Mouse (Mus musculus): ENCODE data around the gene Gps1. TPM values are rescaled to one million over a fixed set of nuclear protein-coding genes. Genes with fewer than 3 reads are reported as not detected.

The Gps1 gene
- polyA plus RNA-seq, 2 experiments, result 65.2 to 76.5 TPM

DNA sequence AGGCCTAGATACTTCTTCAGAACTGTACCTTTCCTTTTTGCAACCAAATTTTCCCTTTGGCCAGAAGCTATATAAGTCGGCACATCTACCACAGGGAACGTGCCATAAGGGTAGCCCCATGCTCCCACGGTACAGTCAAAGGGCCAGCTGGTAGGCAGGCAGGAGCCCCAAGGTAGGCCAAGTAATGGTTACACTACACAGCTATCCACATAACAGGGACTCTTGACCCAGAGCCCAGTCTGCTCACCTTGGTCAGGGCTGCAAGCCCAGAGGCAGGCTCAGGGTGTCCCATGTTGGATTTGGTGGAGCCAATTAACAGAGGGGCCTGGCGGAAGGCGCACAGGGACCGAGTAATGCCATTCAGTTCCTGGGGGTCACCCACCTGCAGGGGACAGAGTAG, 35.5 kb downstream of the Gps1 start:
- TF ChIP-seq EP300 (IDR thresholded peaks at IDR 0.05; ENCODE audit: low read depth) (no peak), CTCF (IDR thresholded peaks at IDR 0.05; ENCODE audit: low read depth) (no peak)
- WGBS (ENCODE audit: insufficient replicate concordance), result 86% methylated on average over 6 of the region's 6 CpGs
- peaks cover 2 to 8% of the 10 kb centered on the region in 2 experiments; a peak in 3 of 4 replicates for H3K4me1 ChIP-seq (replicated peaks; ENCODE audit: control insufficient read depth in 2 of 2, insufficient read depth in 2 of 2, low read length in 1 of 2)
- DNase-seq (ENCODE audit: low read depth in 3 of 3, low spot score in 3 of 3) (no peak), ATAC-seq (ENCODE audit: insufficient read depth) (no peak)
- H3K9me3 ChIP-seq (ENCODE audit: control insufficient read depth, low read length), result no peaks in the 10 kb centered on the region
- no peak overlapping the region for H3K9ac ChIP-seq (replicated peaks)
- no peaks in the 10 kb centered on the region for H3K27me3 ChIP-seq (ENCODE audit: control insufficient read depth, insufficient read depth, low read length)
- H3K4me2 ChIP-seq (ENCODE audit: low read depth), result no peak overlapping the region
- peaks cover 43% of the 10 kb centered on the region for H3K36me3 ChIP-seq (replicated peaks; ENCODE audit: control insufficient read depth, insufficient read depth, low read depth)
- no peak overlapping the region for H3K27ac ChIP-seq
- H3K4me3 ChIP-seq (ENCODE audit: insufficient read depth in 1 of 2, low read depth in 2 of 2, low read length in 2 of 2), result no peak overlapping the region

DNA sequence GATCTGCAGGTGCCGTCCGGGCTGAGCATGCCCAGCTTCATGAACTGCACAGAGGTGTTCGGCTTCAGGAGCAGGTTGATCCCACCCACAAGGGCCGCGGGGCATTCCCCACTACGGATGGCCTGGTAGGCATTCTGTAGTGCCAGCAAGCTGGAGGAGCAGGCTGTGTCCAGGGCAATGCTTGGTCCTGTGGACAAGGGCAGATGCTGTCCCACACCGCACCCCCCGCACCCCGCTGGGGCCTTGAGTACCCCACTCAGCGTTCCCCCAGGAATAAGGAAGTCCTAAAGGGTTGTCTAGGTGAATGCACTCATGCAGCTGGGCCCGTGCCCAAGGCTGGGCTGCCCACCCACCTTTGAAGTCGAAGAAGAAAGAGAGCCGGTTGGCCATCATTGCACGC, 36.5 kb downstream of the Gps1 start:
- no peak for ATAC-seq (ENCODE audit: insufficient read depth)
- Histone ChIP-seq H3K4me3 (ENCODE audit: insufficient read depth in 1 of 2, low read depth in 2 of 2, low read length in 2 of 2) (no peak overlapping the region), H3K27ac (no peak overlapping the region), H3K27me3 (ENCODE audit: control insufficient read depth, insufficient read depth, low read length) (no peaks in the 10 kb centered on the region), H3K9me3 (ENCODE audit: control insufficient read depth, low read length) (no peaks in the 10 kb centered on the region), H3K4me1 (replicated peaks; ENCODE audit: control insufficient read depth in 2 of 2, insufficient read depth in 2 of 2, low read length in 1 of 2) (peaks cover 8 to 12% of the 10 kb centered on the region in 2 experiments; a peak in 3 of 4 replicates), H3K9ac (replicated peaks) (no peak overlapping the region), H3K4me2 (ENCODE audit: low read depth) (no peak overlapping the region), H3K36me3 (replicated peaks; ENCODE audit: control insufficient read depth, insufficient read depth, low read depth) (peaks cover 35% of the 10 kb centered on the region)
- WGBS (ENCODE audit: insufficient replicate concordance), result 85% methylated on average over 14 of the region's 14 CpGs
- no peak for TF ChIP-seq EP300 (IDR thresholded peaks at IDR 0.05; ENCODE audit: low read depth)
- no peak for TF ChIP-seq CTCF (IDR thresholded peaks at IDR 0.05; ENCODE audit: low read depth)
- DNase-seq (ENCODE audit: low read depth in 3 of 3, low spot score in 3 of 3), result no peak

DNA sequence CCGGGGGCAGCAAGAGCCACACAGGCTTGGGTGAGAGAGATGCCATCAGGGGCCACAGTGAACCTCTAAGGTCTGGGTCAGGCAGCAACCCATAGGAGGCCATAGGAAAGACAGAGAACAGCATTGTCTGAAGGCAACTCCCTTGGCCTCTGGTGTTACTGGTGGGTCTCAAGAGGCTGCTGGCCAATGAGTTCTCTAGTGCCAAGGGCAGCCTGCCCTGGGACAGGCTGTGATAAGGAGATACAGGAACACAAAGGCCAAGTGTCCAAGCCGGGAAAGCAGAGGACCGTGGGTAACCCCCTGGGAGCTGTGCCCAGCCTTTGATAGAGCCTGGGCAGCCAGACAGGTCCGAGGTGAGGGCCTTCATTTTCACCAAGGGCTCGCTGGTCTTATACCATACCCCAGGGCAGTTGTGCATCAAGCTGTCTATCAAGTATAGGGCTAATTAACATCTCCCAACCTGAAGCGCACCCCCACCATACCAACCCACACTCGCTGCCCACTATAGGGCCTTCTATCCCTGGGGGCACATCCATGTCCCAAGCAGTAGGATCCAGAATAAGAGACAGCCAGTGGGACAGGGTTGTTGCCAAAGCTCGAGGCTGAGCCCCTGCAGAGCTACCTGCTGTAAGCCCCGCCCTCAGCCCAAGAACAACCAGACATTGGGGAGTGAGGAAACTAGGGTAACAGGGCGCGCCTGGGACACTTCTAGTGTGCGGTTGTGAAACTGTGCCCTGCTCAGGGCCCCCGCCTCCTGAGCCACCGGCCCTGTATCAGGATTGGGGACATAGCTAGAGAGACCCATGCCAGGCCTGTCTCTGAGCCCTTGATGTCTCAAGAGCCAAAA, 37.2 kb downstream of the Gps1 start:
- no peaks in the 10 kb centered on the region for H3K9me3 ChIP-seq (ENCODE audit: control insufficient read depth, low read length)
- TF ChIP-seq CTCF (IDR thresholded peaks at IDR 0.05; ENCODE audit: low read depth) (no peak), EP300 (IDR thresholded peaks at IDR 0.05; ENCODE audit: low read depth) (no peak)
- H3K4me3 ChIP-seq (ENCODE audit: insufficient read depth in 1 of 2, low read depth in 2 of 2, low read length in 2 of 2), result peak overlapping the region in 1 of 2 experiments; percentile 78; a peak in 1 of 4 replicates
- H3K27ac ChIP-seq, result no peak overlapping the region
- ATAC-seq (ENCODE audit: insufficient read depth) (no peak), DNase-seq (ENCODE audit: low read depth in 3 of 3, low spot score in 3 of 3) (no peak)
- no peaks in the 10 kb centered on the region for H3K27me3 ChIP-seq (ENCODE audit: control insufficient read depth, insufficient read depth, low read length)
- peak overlapping the region; percentile 95 for H3K4me2 ChIP-seq (ENCODE audit: low read depth)
- no peak overlapping the region for H3K9ac ChIP-seq (replicated peaks)
- H3K4me1 ChIP-seq (replicated peaks; ENCODE audit: control insufficient read depth in 2 of 2, insufficient read depth in 2 of 2, low read length in 1 of 2), result peaks cover 8 to 12% of the 10 kb centered on the region in 2 experiments; a peak in 3 of 4 replicates
- peaks cover 32% of the 10 kb centered on the region for H3K36me3 ChIP-seq (replicated peaks; ENCODE audit: control insufficient read depth, insufficient read depth, low read depth)
- WGBS (ENCODE audit: insufficient replicate concordance), result 77% methylated on average over 14 of the region's 14 CpGs

GRCm38 (mm10) chr11:120822321-120822720, 38.2 kb downstream of the Gps1 start:
- H3K27ac ChIP-seq, result no peak overlapping the region

DNA sequence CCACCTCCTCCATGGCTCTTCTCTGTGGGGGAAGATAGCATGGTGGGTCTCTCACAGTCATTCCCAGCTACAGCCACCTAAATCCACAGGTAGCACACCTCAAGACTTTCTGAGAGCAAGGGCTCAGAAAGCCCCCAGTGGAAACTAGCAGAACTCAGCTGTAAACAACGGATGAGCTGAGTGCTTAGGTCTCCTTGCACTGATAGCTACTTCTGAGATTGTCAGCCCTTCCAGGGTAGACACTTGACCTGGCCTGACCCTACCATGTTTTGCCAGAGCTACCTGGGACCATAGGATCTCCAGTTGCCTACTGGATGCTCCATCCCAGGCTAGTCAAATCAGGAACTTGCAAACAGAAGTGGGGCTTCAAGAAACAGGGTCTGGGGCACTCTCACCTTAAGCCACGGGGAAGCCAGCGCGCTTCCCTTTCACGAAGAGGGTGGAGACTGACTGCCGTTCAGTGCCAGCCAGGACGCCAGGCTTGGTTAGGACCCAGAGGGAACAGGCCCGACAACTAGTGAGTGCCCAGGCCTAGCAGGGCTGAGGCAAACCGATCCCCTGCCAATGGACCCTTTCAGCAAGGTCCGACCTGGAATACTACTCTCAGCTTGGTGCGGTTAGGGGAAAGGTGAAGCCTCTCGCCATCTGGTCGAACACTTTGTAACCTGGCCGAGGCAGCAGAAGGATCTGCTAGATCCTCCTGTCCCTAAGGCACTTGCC, 38.9 kb downstream of the Gps1 start:
- Histone ChIP-seq H3K4me2 (ENCODE audit: low read depth) (peak overlapping the region; percentile 95), H3K4me3 (ENCODE audit: insufficient read depth in 1 of 2, low read depth in 2 of 2, low read length in 2 of 2) (peak overlapping the region; percentile 71 to 78), H3K36me3 (replicated peaks; ENCODE audit: control insufficient read depth, insufficient read depth, low read depth) (peaks cover 22% of the 10 kb centered on the region), H3K9me3 (ENCODE audit: control insufficient read depth, low read length) (no peaks in the 10 kb centered on the region), H3K9ac (replicated peaks) (peak overlapping the region; percentile 83), H3K27me3 (ENCODE audit: control insufficient read depth, insufficient read depth, low read length) (no peaks in the 10 kb centered on the region), H3K27ac (peak overlapping the region; percentile 66; the same call in 1 of the 2 replicates), H3K4me1 (replicated peaks; ENCODE audit: control insufficient read depth in 2 of 2, insufficient read depth in 2 of 2, low read length in 1 of 2) (peaks cover 8 to 12% of the 10 kb centered on the region in 2 experiments; a peak in 3 of 4 replicates)
- DNase-seq (ENCODE audit: low read depth in 3 of 3, low spot score in 3 of 3), result no peak
- no peak for ATAC-seq (ENCODE audit: insufficient read depth)
- under 1% methylated on average over 14 of the region's 14 CpGs for WGBS (ENCODE audit: insufficient replicate concordance)
- TF ChIP-seq EP300 (IDR thresholded peaks at IDR 0.05; ENCODE audit: low read depth), result no peak
- no peak for TF ChIP-seq CTCF (IDR thresholded peaks at IDR 0.05; ENCODE audit: low read depth)

More at GRCm38 (mm10) chr11:120822321-120822720, 38.2 kb downstream of the Gps1 start:
- peak overlapping the region; percentile 95 for H3K4me2 ChIP-seq (ENCODE audit: low read depth)
- TF ChIP-seq EP300 (IDR thresholded peaks at IDR 0.05; ENCODE audit: low read depth), result no peak
- TF ChIP-seq CTCF (IDR thresholded peaks at IDR 0.05; ENCODE audit: low read depth), result no peak
- peak overlapping the region; percentile 83; the same call in 1 of the 2 replicates for H3K9ac ChIP-seq (replicated peaks)
- 36% methylated on average over 4 of the region's 4 CpGs for WGBS (ENCODE audit: insufficient replicate concordance)
- H3K9me3 ChIP-seq (ENCODE audit: control insufficient read depth, low read length), result no peaks in the 10 kb centered on the region
- no peaks in the 10 kb centered on the region for H3K27me3 ChIP-seq (ENCODE audit: control insufficient read depth, insufficient read depth, low read length)
- no peak for ATAC-seq (ENCODE audit: insufficient read depth)
- peaks cover 29% of the 10 kb centered on the region for H3K36me3 ChIP-seq (replicated peaks; ENCODE audit: control insufficient read depth, insufficient read depth, low read depth)
- H3K4me3 ChIP-seq (ENCODE audit: insufficient read depth in 1 of 2, low read depth in 2 of 2, low read length in 2 of 2), result peak overlapping the region; percentile 71 to 78
- H3K4me1 ChIP-seq (replicated peaks; ENCODE audit: control insufficient read depth in 2 of 2, insufficient read depth in 2 of 2, low read length in 1 of 2), result peaks cover 8 to 12% of the 10 kb centered on the region in 2 experiments; a peak in 3 of 4 replicates
- no peak for DNase-seq (ENCODE audit: low read depth in 3 of 3, low spot score in 3 of 3)

Data from liver, embryonic 14.5 days (tissue).